Mouse (Mus musculus): ENCODE data around the gene Tmem178.

- TF ChIP-seq GATA1 (IDR thresholded peaks at IDR 0.05; ENCODE audit: borderline replicate concordance, low read length) (no peak), FLI1 (IDR thresholded peaks at IDR 0.05; ENCODE audit: low read length) (no peak)
These were observed 28.8 kb upstream of the Tmem178 start for GRCm38 (mm10) chr17:80915666-80916065.

Data from megakaryocyte, embryonic 14.5 days (primary cell).